Mouse (Mus musculus) monocyte, adult 2 months (primary cell): Measurements from ENCODE around the gene Pkd1l2.

Experiments
- DNase-seq, 2 experiments: peaks; one replicate each; pipeline ENCODE4 v3.0.0; 2022; ENCODE audit warnings: low spot score in 2 of 2, low read depth in 1 of 2

Pkd1l2 gene

GRCm38 (mm10) chr8:116978052-116978451 lies 104.2 kb downstream of the Pkd1l2 start:
- DNase-seq = no peak

- DNase-seq = no peak
Measured at GRCm38 (mm10) chr8:116975606-116976005, 106.6 kb downstream of the Pkd1l2 start.

- no peak for DNase-seq
Measured at GRCm38 (mm10) chr8:116975066-116975465, 107.2 kb downstream of the Pkd1l2 start.

- no peak for DNase-seq
Measured at GRCm38 (mm10) chr8:116969531-116969930, 112.7 kb downstream of the Pkd1l2 start.

GRCm38 (mm10) chr8:116954415-116954814 lies 127.8 kb downstream of the Pkd1l2 start:
- DNase-seq = no peak

GRCm38 (mm10) chr8:116952428-116952827 lies 129.8 kb downstream of the Pkd1l2 start:
- DNase-seq = no peak

GRCm38 (mm10) chr8:116951778-116952177 lies 130.5 kb downstream of the Pkd1l2 start:
- DNase-seq = no peak

GRCm38 (mm10) chr8:116951369-116951768 lies 130.9 kb downstream of the Pkd1l2 start:
- DNase-seq = no peak

- no peak for DNase-seq
Measured at GRCm38 (mm10) chr8:116947589-116947988, 134.7 kb downstream of the Pkd1l2 start.

- no peak for DNase-seq
Measured at GRCm38 (mm10) chr8:116946851-116947250, 135.4 kb downstream of the Pkd1l2 start.

- DNase-seq = peak in 1 of 2 experiments; percentile 14
Measured at GRCm38 (mm10) chr8:116946268-116946838, 135.9 kb downstream of the Pkd1l2 start.
